Mouse (Mus musculus): ENCODE results near the gene Dnajc2. TPM values are rescaled to one million over a fixed set of nuclear protein-coding genes. Genes with fewer than 3 reads are reported as not detected.

Dnajc2 gene
- polyA plus RNA-seq, 1 experiment from 2014 or later = 58.2 TPM

DNA sequence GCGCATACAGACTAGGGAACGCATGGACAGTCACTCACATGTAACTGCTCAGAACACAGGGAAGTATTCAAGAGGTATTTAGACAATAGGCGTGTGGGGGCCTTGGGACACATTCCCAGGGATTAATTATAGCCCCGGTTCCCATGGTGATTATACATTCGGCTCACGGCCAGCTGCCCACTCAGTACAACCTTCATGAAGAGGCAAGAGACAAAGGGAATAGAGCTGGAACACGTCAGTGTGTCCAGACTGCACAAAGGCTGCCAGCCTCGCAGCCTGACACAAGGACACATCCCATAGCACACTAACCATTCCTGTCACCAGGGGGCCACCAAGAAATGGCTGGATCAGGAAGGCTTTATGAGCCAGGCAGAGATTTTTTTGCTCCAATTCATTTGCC is 52.1 kb downstream of the Dnajc2 start:
- peak; percentile 62 for ATAC-seq (ENCODE audit: low FRiP score, low TSS enrichment)
- peaks cover 14% of the 10 kb centered on the region for H3K4me1 ChIP-seq (ENCODE audit: insufficient read depth, low read length)
- no peaks in the 10 kb centered on the region for H3K27me3 ChIP-seq (ENCODE audit: insufficient read depth, low read length)
- no peak overlapping the region for H3K4me3 ChIP-seq (ENCODE audit: low read length)
- peak overlapping the region; percentile 27; the same call in 1 of the 2 replicates for H3K4me2 ChIP-seq (replicated peaks; ENCODE audit: low read depth, low read length)
- H3K9ac ChIP-seq (replicated peaks; ENCODE audit: low read length) = peak overlapping the region; percentile 53; the same call in 1 of the 2 replicates
- no peaks in the 10 kb centered on the region for H3K9me3 ChIP-seq (ENCODE audit: low read length)
- peak overlapping the region; percentile 75 for H3K27ac ChIP-seq (ENCODE audit: low read length)
- H3K36me3 ChIP-seq (ENCODE audit: insufficient read depth, low read length) = no peaks in the 10 kb centered on the region
- 23% methylated on average over 8 of the region's 8 CpGs for WGBS

DNA sequence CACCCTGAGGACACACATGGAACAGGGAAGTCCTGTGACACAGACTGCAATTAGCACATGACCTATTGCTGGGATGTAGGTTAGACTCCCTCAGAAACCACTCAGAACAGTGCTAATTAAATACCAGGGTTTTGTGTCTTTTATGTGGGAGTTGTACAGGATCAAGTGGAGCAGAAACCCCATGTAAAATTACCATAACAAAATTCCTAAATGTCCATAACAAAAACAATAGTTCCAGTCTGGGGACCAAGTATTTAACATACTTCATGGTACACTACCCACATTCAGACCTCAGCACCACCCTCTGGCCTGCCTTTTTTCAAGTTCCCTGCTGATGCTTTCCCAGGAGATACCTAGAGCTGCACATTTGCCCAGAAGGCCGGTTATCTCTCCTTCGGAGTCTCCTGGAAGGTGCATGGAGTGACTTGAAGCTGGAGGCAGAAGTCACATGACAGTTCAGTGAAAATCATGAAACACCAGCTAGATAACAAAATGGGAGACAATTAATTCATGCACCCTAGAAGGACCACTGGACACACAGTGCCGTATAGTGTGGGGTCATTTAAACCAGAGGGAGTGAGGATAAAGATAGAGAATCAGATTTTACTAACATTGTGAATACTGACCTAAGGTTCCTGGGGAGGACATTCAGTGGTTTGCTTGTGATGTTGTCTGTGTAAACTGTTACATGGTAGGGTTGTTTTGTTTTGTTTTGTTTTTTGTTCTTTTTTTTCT is 52.7 kb downstream of the Dnajc2 start:
- no peaks in the 10 kb centered on the region for H3K9me3 ChIP-seq (ENCODE audit: low read length)
- H3K27me3 ChIP-seq (ENCODE audit: insufficient read depth, low read length) = no peaks in the 10 kb centered on the region
- whole genome bisulfite sequencing = 72% methylated on average over 3 of the region's 3 CpGs
- peaks cover 11% of the 10 kb centered on the region for H3K4me1 ChIP-seq (ENCODE audit: insufficient read depth, low read length)
- no peaks in the 10 kb centered on the region for H3K36me3 ChIP-seq (ENCODE audit: insufficient read depth, low read length)
- no peak overlapping the region for H3K4me3 ChIP-seq (ENCODE audit: low read length)
- H3K27ac ChIP-seq (ENCODE audit: low read length) = peak overlapping the region; percentile 75
- H3K4me2 ChIP-seq (replicated peaks; ENCODE audit: low read depth, low read length) = no peak overlapping the region
- ATAC-seq (ENCODE audit: low FRiP score, low TSS enrichment) = 0 out of 2 replicates have a peak, but pooled peaks have one; percentile 21
- no peak overlapping the region; the same call in 1 of the 2 replicates for H3K9ac ChIP-seq (replicated peaks; ENCODE audit: low read length)

DNA sequence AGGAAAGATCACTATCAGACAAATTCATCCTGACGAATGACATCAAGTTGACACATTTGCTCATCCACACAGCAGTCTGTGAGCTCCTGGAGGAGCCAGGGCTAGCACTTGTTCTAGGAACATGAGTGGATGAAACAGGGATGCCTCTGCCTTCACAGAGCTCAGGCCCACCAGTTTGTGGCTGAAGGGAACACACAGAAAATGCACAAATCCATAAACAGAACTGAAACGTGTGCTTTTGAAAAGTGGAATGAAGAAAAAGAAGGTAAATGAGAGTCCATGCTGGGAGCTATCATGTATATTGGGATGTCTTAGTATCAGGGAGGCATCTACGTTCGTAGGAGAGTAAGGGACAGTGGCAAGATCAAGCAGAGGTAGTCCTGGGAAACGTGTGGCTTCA is 55.9 kb downstream of the Dnajc2 start:
- 84% methylated on average over 5 of the region's 5 CpGs for WGBS
- Histone ChIP-seq H3K4me3 (ENCODE audit: low read length) (no peak overlapping the region), H3K27me3 (ENCODE audit: insufficient read depth, low read length) (no peaks in the 10 kb centered on the region), H3K27ac (ENCODE audit: low read length) (no peak overlapping the region), H3K9me3 (ENCODE audit: low read length) (no peaks in the 10 kb centered on the region), H3K9ac (replicated peaks; ENCODE audit: low read length) (no peak overlapping the region), H3K4me2 (replicated peaks; ENCODE audit: low read depth, low read length) (no peak overlapping the region), H3K36me3 (ENCODE audit: insufficient read depth, low read length) (no peaks in the 10 kb centered on the region), H3K4me1 (ENCODE audit: insufficient read depth, low read length) (peaks cover 11% of the 10 kb centered on the region)
- no peak for ATAC-seq (ENCODE audit: low FRiP score, low TSS enrichment)

DNA sequence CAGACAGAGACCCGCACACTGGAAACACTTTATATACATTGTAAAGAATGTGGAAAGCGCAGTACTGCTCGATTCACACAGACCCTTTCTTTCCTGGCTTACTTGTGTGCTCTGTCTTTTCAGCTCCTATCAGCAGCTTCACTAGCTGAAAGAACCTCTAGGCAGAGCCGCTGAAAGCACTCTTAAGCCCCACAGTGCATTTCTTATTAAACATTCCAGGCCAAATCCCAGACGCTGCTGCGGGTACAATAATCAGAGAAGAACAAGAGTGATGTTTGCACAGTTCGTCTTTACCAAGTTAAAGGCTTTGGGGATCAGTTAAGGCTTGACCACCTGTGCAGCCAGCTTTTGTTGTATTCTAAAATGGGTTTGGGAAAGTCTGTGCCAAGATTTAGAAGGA is 60.2 kb downstream of the Dnajc2 start:
- H3K27me3 ChIP-seq (ENCODE audit: insufficient read depth, low read length) = no peaks in the 10 kb centered on the region
- 75% methylated on average over 7 of the region's 7 CpGs for WGBS
- no peak overlapping the region for H3K4me2 ChIP-seq (replicated peaks; ENCODE audit: low read depth, low read length)
- no peak overlapping the region for H3K4me3 ChIP-seq (ENCODE audit: low read length)
- H3K9ac ChIP-seq (replicated peaks; ENCODE audit: low read length) = no peak overlapping the region
- no peaks in the 10 kb centered on the region for H3K36me3 ChIP-seq (ENCODE audit: insufficient read depth, low read length)
- ATAC-seq (ENCODE audit: low FRiP score, low TSS enrichment) = no peak
- no peaks in the 10 kb centered on the region for H3K9me3 ChIP-seq (ENCODE audit: low read length)
- H3K27ac ChIP-seq (ENCODE audit: low read length) = no peak overlapping the region
- no peaks in the 10 kb centered on the region for H3K4me1 ChIP-seq (ENCODE audit: insufficient read depth, low read length)

DNA sequence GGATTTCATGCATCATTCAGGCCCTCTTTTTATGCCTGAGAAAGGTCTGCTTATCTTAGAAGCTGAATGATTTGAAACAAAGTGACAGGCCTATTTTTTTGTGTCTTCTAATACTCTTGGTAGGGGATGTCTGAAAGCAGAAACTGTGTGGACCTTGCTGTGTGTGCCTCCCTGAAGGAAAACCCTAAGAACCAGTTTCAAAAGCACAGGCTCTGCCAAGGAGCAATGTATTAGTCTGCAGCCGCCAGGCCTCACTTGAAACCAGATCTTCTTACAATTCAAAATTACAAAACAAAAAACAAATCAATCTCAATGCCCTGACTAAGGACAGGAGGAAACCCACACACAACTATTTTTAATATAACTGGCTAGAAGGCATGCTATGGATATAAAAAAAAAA is 60.6 kb downstream of the Dnajc2 start:
- ATAC-seq (ENCODE audit: low FRiP score, low TSS enrichment) = no peak
- Histone ChIP-seq H3K36me3 (ENCODE audit: insufficient read depth, low read length) (no peaks in the 10 kb centered on the region), H3K9me3 (ENCODE audit: low read length) (no peaks in the 10 kb centered on the region), H3K4me2 (replicated peaks; ENCODE audit: low read depth, low read length) (no peak overlapping the region), H3K27ac (ENCODE audit: low read length) (no peak overlapping the region), H3K9ac (replicated peaks; ENCODE audit: low read length) (no peak overlapping the region), H3K27me3 (ENCODE audit: insufficient read depth, low read length) (no peaks in the 10 kb centered on the region), H3K4me3 (ENCODE audit: low read length) (no peak overlapping the region), H3K4me1 (ENCODE audit: insufficient read depth, low read length) (no peaks in the 10 kb centered on the region)
- WGBS = 56% methylated on average over 1 of the region's 1 CpGs

DNA sequence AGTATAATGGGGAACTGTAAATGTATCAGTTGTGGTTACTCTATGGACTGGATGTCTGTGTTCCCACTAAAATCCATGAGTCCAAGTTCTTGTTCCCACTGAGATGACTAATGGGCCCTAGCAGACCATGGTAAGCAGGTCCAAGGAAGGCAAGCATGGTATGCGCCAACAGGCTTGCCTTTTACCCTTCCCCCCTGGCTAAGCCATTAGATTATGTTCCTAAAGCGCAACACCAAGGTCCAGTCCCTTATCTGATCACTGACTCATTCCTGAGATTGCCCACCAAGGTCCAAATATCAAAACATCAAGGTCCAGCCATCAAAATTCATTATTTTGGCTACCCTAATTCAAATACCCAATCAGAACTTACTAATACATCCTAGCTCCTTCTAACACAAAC is 65.8 kb downstream of the Dnajc2 start:
- ATAC-seq (ENCODE audit: low FRiP score, low TSS enrichment) = no peak
- Histone ChIP-seq H3K4me2 (replicated peaks; ENCODE audit: low read depth, low read length) (no peak overlapping the region), H3K4me3 (ENCODE audit: low read length) (no peak overlapping the region), H3K27ac (ENCODE audit: low read length) (no peak overlapping the region), H3K4me1 (ENCODE audit: insufficient read depth, low read length) (peaks cover 6% of the 10 kb centered on the region; the same call in 1 of the 2 replicates), H3K27me3 (ENCODE audit: insufficient read depth, low read length) (no peaks in the 10 kb centered on the region), H3K9me3 (ENCODE audit: low read length) (no peaks in the 10 kb centered on the region), H3K9ac (replicated peaks; ENCODE audit: low read length) (no peak overlapping the region), H3K36me3 (ENCODE audit: insufficient read depth, low read length) (no peaks in the 10 kb centered on the region)
- WGBS = 88% methylated on average over 2 of the region's 2 CpGs

DNA sequence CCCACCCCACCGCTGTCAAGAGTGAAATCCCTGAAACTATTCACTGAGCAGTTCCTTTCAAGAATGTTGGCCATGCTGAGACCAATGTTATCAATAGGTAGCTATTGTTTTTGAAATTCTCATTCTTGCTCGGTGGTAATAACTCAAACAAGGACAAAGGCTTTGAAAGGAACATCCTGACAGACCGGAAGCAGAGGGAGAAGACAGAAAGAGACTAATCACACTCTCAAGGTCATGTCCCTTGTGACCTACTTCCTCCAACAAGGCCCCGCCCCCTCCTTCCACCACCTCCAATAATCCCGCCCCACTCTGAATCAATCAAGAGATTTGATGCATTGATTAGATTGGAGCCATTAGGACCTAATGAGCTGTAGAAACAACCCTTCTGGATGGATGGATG is 66.5 kb downstream of the Dnajc2 start:
- Histone ChIP-seq H3K4me2 (replicated peaks; ENCODE audit: low read depth, low read length) (no peak overlapping the region), H3K36me3 (ENCODE audit: insufficient read depth, low read length) (no peaks in the 10 kb centered on the region)
- WGBS = 85% methylated on average over 5 of the region's 5 CpGs

DNA sequence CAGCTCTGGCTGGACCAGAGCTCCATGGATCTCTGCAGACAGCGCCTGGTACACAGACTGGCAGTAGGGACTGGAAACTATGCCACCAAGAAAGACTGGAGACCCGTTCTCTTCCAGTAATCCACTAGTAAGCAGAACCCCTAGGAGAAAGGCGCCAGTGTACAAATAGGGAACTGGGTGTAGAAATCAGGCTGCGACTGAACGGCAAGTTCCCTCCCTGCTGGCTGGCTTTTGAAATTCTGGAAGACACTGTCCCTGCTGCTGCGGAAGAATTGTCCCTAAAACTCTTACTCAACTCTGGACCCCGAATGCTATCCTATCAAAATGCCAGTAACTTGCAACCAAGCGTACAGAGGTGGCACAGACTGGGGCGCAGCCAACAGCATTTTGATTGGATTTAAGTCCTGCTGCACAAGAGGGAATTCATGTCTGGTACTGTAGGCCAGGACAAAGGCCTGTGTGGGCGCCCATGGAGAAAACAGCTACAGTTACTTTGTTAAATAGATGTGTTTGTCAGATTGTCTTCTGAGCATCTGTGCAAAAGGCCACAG is 67.8 kb downstream of the Dnajc2 start:
- Histone ChIP-seq H3K9ac (replicated peaks; ENCODE audit: low read length) (no peak overlapping the region), H3K9me3 (ENCODE audit: low read length) (no peaks in the 10 kb centered on the region), H3K36me3 (ENCODE audit: insufficient read depth, low read length) (no peaks in the 10 kb centered on the region), H3K4me3 (ENCODE audit: low read length) (no peak overlapping the region), H3K4me2 (replicated peaks; ENCODE audit: low read depth, low read length) (no peak overlapping the region), H3K27ac (ENCODE audit: low read length) (no peak overlapping the region), H3K4me1 (ENCODE audit: insufficient read depth, low read length) (peaks cover 6% of the 10 kb centered on the region; the same call in 1 of the 2 replicates), H3K27me3 (ENCODE audit: insufficient read depth, low read length) (no peaks in the 10 kb centered on the region)
- WGBS = 87% methylated on average over 10 of the region's 10 CpGs
- ATAC-seq (ENCODE audit: low FRiP score, low TSS enrichment) = no peak

More for the DNA sequence above, 66.5 kb downstream of the Dnajc2 start:
- ATAC-seq (ENCODE audit: low FRiP score, low TSS enrichment) = no peak
- H3K27me3 ChIP-seq (ENCODE audit: insufficient read depth, low read length) = no peaks in the 10 kb centered on the region
- H3K4me1 ChIP-seq (ENCODE audit: insufficient read depth, low read length) = peaks cover 6% of the 10 kb centered on the region; the same call in 1 of the 2 replicates
- no peaks in the 10 kb centered on the region for H3K9me3 ChIP-seq (ENCODE audit: low read length)
- H3K27ac ChIP-seq (ENCODE audit: low read length) = no peak overlapping the region
- H3K4me3 ChIP-seq (ENCODE audit: low read length) = no peak overlapping the region
- no peak overlapping the region for H3K9ac ChIP-seq (replicated peaks; ENCODE audit: low read length)

DNA sequence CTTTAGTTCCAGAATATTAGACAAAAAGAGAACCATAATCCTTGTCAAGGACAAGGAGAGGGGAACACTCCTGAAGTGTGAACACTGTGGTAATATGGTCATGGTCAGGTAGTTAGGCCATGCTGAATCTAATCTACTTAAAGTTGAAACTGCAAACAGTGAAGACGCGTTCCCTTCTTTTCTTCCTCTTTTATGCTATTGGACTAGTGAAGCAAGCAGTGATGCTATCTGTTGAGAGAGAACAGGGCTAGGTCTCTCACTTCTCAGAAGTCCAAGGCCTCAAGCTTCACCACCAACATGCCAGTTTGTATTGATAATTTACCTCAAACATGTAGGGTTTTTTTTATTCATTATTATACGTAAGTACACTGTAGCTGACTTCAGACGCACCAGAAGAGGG is 70.6 kb downstream of the Dnajc2 start:
- WGBS = 86% methylated on average over 4 of the region's 4 CpGs
- Histone ChIP-seq H3K27me3 (ENCODE audit: insufficient read depth, low read length) (no peaks in the 10 kb centered on the region), H3K36me3 (ENCODE audit: insufficient read depth, low read length) (no peaks in the 10 kb centered on the region), H3K27ac (ENCODE audit: low read length) (no peak overlapping the region), H3K4me1 (ENCODE audit: insufficient read depth, low read length) (peaks cover 6% of the 10 kb centered on the region; the same call in 1 of the 2 replicates), H3K4me2 (replicated peaks; ENCODE audit: low read depth, low read length) (no peak overlapping the region), H3K4me3 (ENCODE audit: low read length) (no peak overlapping the region), H3K9me3 (ENCODE audit: low read length) (no peaks in the 10 kb centered on the region), H3K9ac (replicated peaks; ENCODE audit: low read length) (no peak overlapping the region)
- no peak for ATAC-seq (ENCODE audit: low FRiP score, low TSS enrichment)

DNA sequence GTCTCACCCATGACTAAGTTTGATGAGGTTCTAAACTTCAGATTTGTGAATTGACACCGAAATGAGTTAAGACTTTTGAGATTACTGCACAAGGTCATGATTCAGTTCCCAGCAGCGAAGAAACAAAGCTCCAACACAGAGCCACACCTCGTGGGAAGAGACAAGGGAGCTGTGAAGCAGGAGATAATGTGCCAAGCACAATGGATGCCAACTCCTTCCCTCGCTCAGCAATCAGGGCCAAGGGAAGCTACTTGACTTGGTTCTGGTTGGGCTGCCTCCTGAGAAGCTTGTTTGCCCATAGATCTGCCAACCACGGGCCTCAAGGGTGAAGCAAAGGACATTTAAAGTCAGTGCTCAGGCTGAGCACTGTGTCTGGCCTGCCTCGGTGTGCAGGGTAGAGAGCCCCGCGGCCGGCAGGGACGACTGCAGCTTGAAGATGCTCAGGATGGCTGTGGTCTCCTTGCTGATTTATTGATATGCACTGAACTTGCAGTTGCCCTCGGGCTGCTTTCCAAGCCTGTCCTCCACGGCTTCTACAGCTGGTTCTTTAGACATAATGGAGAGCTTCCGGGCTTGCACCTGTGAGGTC is 72.8 kb downstream of the Dnajc2 start:
- no peak overlapping the region for H3K4me3 ChIP-seq (ENCODE audit: low read length)
- no peaks in the 10 kb centered on the region for H3K9me3 ChIP-seq (ENCODE audit: low read length)
- H3K9ac ChIP-seq (replicated peaks; ENCODE audit: low read length) = no peak overlapping the region
- H3K36me3 ChIP-seq (ENCODE audit: insufficient read depth, low read length) = no peaks in the 10 kb centered on the region
- WGBS = 36% methylated on average over 13 of the region's 13 CpGs
- H3K4me1 ChIP-seq (ENCODE audit: insufficient read depth, low read length) = no peaks in the 10 kb centered on the region
- no peak overlapping the region for H3K4me2 ChIP-seq (replicated peaks; ENCODE audit: low read depth, low read length)
- H3K27ac ChIP-seq (ENCODE audit: low read length) = no peak overlapping the region
- ATAC-seq (ENCODE audit: low FRiP score, low TSS enrichment) = peak; percentile 54; the same call in 1 of the 2 replicates
- no peaks in the 10 kb centered on the region for H3K27me3 ChIP-seq (ENCODE audit: insufficient read depth, low read length)
